Mouse (Mus musculus): Measurements from ENCODE around the gene Plxnb3. TPM values are rescaled to one million over a fixed set of nuclear protein-coding genes. Genes with fewer than 3 reads are reported as not detected.
A peak's percentile ranks its signal among the peaks of the same experiment; 100 is the strongest.

Gene Plxnb3
- polyA plus RNA-seq, 1 experiment = 0.66 TPM

DNA sequence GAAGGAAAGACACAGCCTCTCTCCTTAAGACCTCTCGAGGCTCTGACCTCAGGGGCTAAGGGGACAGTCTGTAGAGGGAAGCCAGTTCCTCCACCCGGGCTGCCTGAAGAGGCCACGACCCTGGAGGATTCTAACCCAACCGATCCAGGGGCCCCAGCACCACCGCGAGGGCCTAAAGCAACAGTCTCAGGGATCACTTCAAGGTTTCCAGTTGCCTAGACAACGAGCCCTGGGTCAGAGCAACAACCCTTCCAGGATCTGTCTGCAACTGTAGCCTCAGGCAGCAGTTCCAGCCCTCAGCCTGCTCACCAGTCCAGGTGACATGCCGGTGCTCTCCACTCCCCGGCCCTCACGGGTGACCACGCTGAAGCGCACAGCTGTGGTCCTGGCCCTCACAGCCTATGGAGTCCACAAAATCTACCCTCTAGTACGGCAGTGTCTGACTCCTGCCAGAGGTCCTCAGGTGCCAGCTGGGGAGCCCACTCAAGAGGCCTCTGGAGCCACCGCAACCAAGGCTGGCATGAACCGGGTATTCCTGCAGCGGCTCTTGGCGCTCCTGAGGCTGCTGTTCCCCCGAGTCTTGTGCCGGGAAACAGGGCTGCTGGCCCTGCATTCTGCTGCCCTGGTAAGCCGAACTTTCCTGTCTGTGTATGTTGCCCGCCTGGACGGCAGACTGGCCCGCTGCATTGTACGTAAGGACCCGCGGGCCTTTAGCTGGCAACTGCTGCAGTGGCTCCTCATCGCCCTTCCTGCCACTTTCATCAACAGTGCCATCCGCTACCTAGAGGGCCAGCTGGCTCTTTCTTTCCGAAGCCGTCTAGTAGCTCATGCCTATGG is 40.0 kb upstream of the Plxnb3 start:
- Histone ChIP-seq H3ac (ENCODE audit: control insufficient read depth, insufficient read length) (peak overlapping the region; percentile 45), H3K36me3 (ENCODE audit: control insufficient read depth, insufficient read depth) (peaks cover 9% of the 10 kb centered on the region), H3K79me2 (ENCODE audit: control insufficient read depth, insufficient read depth) (peaks cover 12% of the 10 kb centered on the region), H3K27me3 (ENCODE audit: control insufficient read depth, insufficient read depth, insufficient read length) (no peaks in the 10 kb centered on the region), H3K4me2 (ENCODE audit: low read depth) (peak overlapping the region; percentile 79), H3K4me3 (peak overlapping the region; percentile 51)
- TF ChIP-seq TCF12 (IDR thresholded peaks at IDR 0.05; ENCODE audit: insufficient read depth, poor library complexity, severe bottlenecking) = no peak
- no peak for TF ChIP-seq POLR2AphosphoS2 (IDR thresholded peaks at IDR 0.05; ENCODE audit: insufficient read length, low read depth)
- no peak for TF ChIP-seq USF1 (IDR thresholded peaks at IDR 0.05; ENCODE audit: low read depth)
- no peak for TF ChIP-seq MYOG (IDR thresholded peaks at IDR 0.05; ENCODE audit: control insufficient read depth in 1 of 3, insufficient read depth in 1 of 3, insufficient read length in 2 of 3, low read depth in 2 of 3)
- TF ChIP-seq E2F4 (IDR thresholded peaks at IDR 0.05; ENCODE audit: insufficient read depth) = no peak
- TF ChIP-seq SRF (IDR thresholded peaks at IDR 0.05; ENCODE audit: control insufficient read depth, insufficient read length, low read depth) = no peak
- TF ChIP-seq CEBPB (IDR thresholded peaks at IDR 0.05; ENCODE audit: insufficient read depth, poor library complexity, severe bottlenecking) = no peak
- no peak for TF ChIP-seq REST (IDR thresholded peaks at IDR 0.05; ENCODE audit: insufficient read depth, insufficient read length)
- no peak for TF ChIP-seq POLR2A (IDR thresholded peaks at IDR 0.05; ENCODE audit: insufficient read length, low read depth)
- no peak for TF ChIP-seq MAX (IDR thresholded peaks at IDR 0.05; ENCODE audit: low read depth)
- TF ChIP-seq MYOD1 (IDR thresholded peaks at IDR 0.05; ENCODE audit: control insufficient read depth in 1 of 3, insufficient read length in 2 of 3, low read depth in 2 of 3) = no peak
- no peak for TF ChIP-seq TCF3 (IDR thresholded peaks at IDR 0.05; ENCODE audit: insufficient read length, low read depth)

DNA sequence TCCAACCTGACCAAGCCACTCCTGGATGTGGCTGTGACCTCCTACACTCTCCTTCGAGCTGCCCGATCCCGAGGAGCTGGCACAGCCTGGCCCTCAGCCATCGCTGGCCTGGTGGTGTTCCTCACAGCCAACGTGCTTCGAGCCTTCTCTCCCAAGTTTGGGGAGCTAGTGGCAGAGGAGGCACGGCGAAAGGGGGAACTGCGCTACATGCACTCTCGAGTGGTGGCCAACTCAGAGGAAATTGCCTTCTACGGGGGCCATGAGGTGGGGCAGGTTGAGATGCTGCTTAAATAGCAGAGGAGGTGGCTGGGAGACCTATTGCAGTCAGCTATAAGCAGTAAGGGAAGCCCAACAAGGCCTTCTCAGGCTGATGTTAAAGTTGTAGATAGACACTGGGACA is 39.2 kb upstream of the Plxnb3 start:
- Histone ChIP-seq H3ac (ENCODE audit: control insufficient read depth, insufficient read length) (no peak overlapping the region), H3K36me3 (ENCODE audit: control insufficient read depth, insufficient read depth) (peaks cover 4% of the 10 kb centered on the region), H3K79me2 (ENCODE audit: control insufficient read depth, insufficient read depth) (peaks cover 12% of the 10 kb centered on the region), H3K4me2 (ENCODE audit: low read depth) (peak overlapping the region; percentile 79), H3K27me3 (ENCODE audit: control insufficient read depth, insufficient read depth, insufficient read length) (no peaks in the 10 kb centered on the region), H3K4me3 (peak overlapping the region; percentile 51)
- TF ChIP-seq TCF3 (IDR thresholded peaks at IDR 0.05; ENCODE audit: insufficient read length, low read depth) = no peak
- TF ChIP-seq POLR2A (IDR thresholded peaks at IDR 0.05; ENCODE audit: insufficient read length, low read depth) = no peak
- TF ChIP-seq TCF12 (IDR thresholded peaks at IDR 0.05; ENCODE audit: insufficient read depth, poor library complexity, severe bottlenecking) = no peak
- no peak for TF ChIP-seq POLR2AphosphoS2 (IDR thresholded peaks at IDR 0.05; ENCODE audit: insufficient read length, low read depth)
- TF ChIP-seq E2F4 (IDR thresholded peaks at IDR 0.05; ENCODE audit: insufficient read depth) = no peak
- TF ChIP-seq MYOD1 (IDR thresholded peaks at IDR 0.05; ENCODE audit: control insufficient read depth in 1 of 3, insufficient read length in 2 of 3, low read depth in 2 of 3) = no peak
- TF ChIP-seq CEBPB (IDR thresholded peaks at IDR 0.05; ENCODE audit: insufficient read depth, poor library complexity, severe bottlenecking) = no peak
- no peak for TF ChIP-seq MYOG (IDR thresholded peaks at IDR 0.05; ENCODE audit: control insufficient read depth in 1 of 3, insufficient read depth in 1 of 3, insufficient read length in 2 of 3, low read depth in 2 of 3)
- no peak for TF ChIP-seq SRF (IDR thresholded peaks at IDR 0.05; ENCODE audit: control insufficient read depth, insufficient read length, low read depth)
- no peak for TF ChIP-seq USF1 (IDR thresholded peaks at IDR 0.05; ENCODE audit: low read depth)
- no peak for TF ChIP-seq MAX (IDR thresholded peaks at IDR 0.05; ENCODE audit: low read depth)

DNA sequence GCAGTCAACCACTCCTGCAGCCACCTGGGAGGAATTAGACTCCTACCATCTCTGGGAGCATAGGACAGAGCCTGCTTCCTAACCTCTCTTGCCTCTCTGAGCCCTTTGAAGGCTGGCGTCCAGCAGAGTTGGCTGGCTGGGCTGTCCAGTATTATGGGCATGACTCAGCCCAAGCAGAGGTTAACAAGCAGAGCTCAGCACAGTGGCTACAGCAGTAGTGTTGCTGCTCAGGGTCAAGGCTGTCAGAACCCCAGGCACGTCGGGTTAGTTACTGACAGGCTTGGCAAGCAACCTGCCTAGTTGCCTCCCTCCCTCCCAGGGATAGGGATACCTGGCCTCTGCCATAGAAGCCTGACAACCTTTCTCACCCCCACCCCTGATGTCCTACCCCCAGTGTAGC is 38.6 kb upstream of the Plxnb3 start:
- no peak overlapping the region for H3K4me3 ChIP-seq
- no peak overlapping the region for H3ac ChIP-seq (ENCODE audit: control insufficient read depth, insufficient read length)
- peaks cover 12% of the 10 kb centered on the region for H3K79me2 ChIP-seq (ENCODE audit: control insufficient read depth, insufficient read depth)
- H3K27me3 ChIP-seq (ENCODE audit: control insufficient read depth, insufficient read depth, insufficient read length) = no peaks in the 10 kb centered on the region
- H3K36me3 ChIP-seq (ENCODE audit: control insufficient read depth, insufficient read depth) = peaks cover 3% of the 10 kb centered on the region
- peak overlapping the region; percentile 79 for H3K4me2 ChIP-seq (ENCODE audit: low read depth)
- TF ChIP-seq USF1 (IDR thresholded peaks at IDR 0.05; ENCODE audit: low read depth) (no peak), SRF (IDR thresholded peaks at IDR 0.05; ENCODE audit: control insufficient read depth, insufficient read length, low read depth) (no peak), MAX (IDR thresholded peaks at IDR 0.05; ENCODE audit: low read depth) (no peak), MYOG (IDR thresholded peaks at IDR 0.05; ENCODE audit: control insufficient read depth in 1 of 3, insufficient read depth in 1 of 3, insufficient read length in 2 of 3, low read depth in 2 of 3) (no peak), POLR2AphosphoS2 (IDR thresholded peaks at IDR 0.05; ENCODE audit: insufficient read length, low read depth) (no peak), TCF12 (IDR thresholded peaks at IDR 0.05; ENCODE audit: insufficient read depth, poor library complexity, severe bottlenecking) (no peak), E2F4 (IDR thresholded peaks at IDR 0.05; ENCODE audit: insufficient read depth) (no peak), REST (IDR thresholded peaks at IDR 0.05; ENCODE audit: insufficient read depth, insufficient read length) (no peak), POLR2A (IDR thresholded peaks at IDR 0.05; ENCODE audit: insufficient read length, low read depth) (no peak), TCF3 (IDR thresholded peaks at IDR 0.05; ENCODE audit: insufficient read length, low read depth) (no peak), CEBPB (IDR thresholded peaks at IDR 0.05; ENCODE audit: insufficient read depth, poor library complexity, severe bottlenecking) (no peak), MYOD1 (IDR thresholded peaks at IDR 0.05; ENCODE audit: control insufficient read depth in 1 of 3, insufficient read length in 2 of 3, low read depth in 2 of 3) (no peak)

DNA sequence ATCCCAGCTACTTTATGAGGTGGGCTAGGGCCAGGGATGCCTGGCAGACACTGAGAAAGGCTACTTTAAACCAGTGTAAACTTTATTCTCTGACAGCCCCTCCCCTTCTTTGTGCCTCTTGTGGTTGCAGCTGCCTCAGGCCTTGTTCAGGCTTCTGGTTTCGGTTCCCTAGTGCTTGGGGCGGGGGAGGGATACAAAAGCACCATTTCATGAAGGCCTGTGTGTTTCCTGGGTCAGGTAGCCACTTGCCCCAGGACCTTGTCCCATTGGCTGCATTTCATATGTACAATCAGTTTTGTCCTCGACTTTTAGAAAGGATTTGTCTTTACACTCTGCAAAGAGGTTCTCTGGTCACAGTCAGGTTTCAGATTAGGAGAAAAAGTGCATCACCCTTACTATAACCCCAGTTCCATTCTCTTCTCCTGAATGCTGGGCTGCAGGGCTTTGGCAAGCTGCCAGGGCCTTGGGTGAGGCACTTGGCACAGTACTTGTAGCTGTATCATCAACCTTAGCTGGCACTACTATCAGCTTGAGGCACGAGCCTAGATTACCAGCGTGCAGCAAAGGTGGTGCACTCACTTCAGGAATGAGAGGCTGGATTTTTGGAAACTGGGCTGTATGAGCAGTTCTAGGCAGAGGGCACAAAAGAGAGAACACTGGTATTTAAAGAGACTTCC is 38.1 kb upstream of the Plxnb3 start:
- no peak overlapping the region for H3K4me3 ChIP-seq
- no peaks in the 10 kb centered on the region for H3K27me3 ChIP-seq (ENCODE audit: control insufficient read depth, insufficient read depth, insufficient read length)
- H3ac ChIP-seq (ENCODE audit: control insufficient read depth, insufficient read length) = no peak overlapping the region
- peaks cover 3% of the 10 kb centered on the region for H3K36me3 ChIP-seq (ENCODE audit: control insufficient read depth, insufficient read depth)
- H3K79me2 ChIP-seq (ENCODE audit: control insufficient read depth, insufficient read depth) = peaks cover 12% of the 10 kb centered on the region
- peak overlapping the region; percentile 79 for H3K4me2 ChIP-seq (ENCODE audit: low read depth)
- TF ChIP-seq TCF3 (IDR thresholded peaks at IDR 0.05; ENCODE audit: insufficient read length, low read depth) = no peak
- no peak for TF ChIP-seq USF1 (IDR thresholded peaks at IDR 0.05; ENCODE audit: low read depth)
- no peak for TF ChIP-seq REST (IDR thresholded peaks at IDR 0.05; ENCODE audit: insufficient read depth, insufficient read length)
- TF ChIP-seq E2F4 (IDR thresholded peaks at IDR 0.05; ENCODE audit: insufficient read depth) = no peak
- peak in 1 of 3 experiments; percentile 33 for TF ChIP-seq MYOG (IDR thresholded peaks at IDR 0.05; ENCODE audit: control insufficient read depth in 1 of 3, insufficient read depth in 1 of 3, insufficient read length in 2 of 3, low read depth in 2 of 3)
- no peak for TF ChIP-seq MAX (IDR thresholded peaks at IDR 0.05; ENCODE audit: low read depth)
- no peak for TF ChIP-seq POLR2A (IDR thresholded peaks at IDR 0.05; ENCODE audit: insufficient read length, low read depth)
- TF ChIP-seq POLR2AphosphoS2 (IDR thresholded peaks at IDR 0.05; ENCODE audit: insufficient read length, low read depth) = no peak
- TF ChIP-seq TCF12 (IDR thresholded peaks at IDR 0.05; ENCODE audit: insufficient read depth, poor library complexity, severe bottlenecking) = no peak
- TF ChIP-seq SRF (IDR thresholded peaks at IDR 0.05; ENCODE audit: control insufficient read depth, insufficient read length, low read depth) = no peak
- TF ChIP-seq CEBPB (IDR thresholded peaks at IDR 0.05; ENCODE audit: insufficient read depth, poor library complexity, severe bottlenecking) = no peak
- TF ChIP-seq MYOD1 (IDR thresholded peaks at IDR 0.05; ENCODE audit: control insufficient read depth in 1 of 3, insufficient read length in 2 of 3, low read depth in 2 of 3) = peak in 1 of 3 experiments; percentile 24

Measured in myocyte (in vitro differentiated cells).